Mouse (Mus musculus) hindbrain, embryonic 11.5 days (tissue): Measurements from ENCODE around the gene 2010111I01Rik. TPM values are rescaled to one million over a fixed set of nuclear protein-coding genes. Genes with fewer than 3 reads are reported as not detected.
"Not testable (repeated sequence)": the region's sequence is repeated elsewhere in the genome, so short reads cannot be mapped to it uniquely, and the experiment has no call there.

ENCODE experiments used
- ATAC-seq: fragments of 200-750 bp; cut with Nextera tagmentation; 2 replicates; pipeline ENCODE4 v1.8.0; 2017; ENCODE audit warnings: mild to moderate bottlenecking, moderate TSS enrichment, moderate library complexity; ENCODE audit not compliant: low FRiP score
- DNase-seq: peaks from one replicate; pipeline ENCODE4 v3.0.0-alpha.2; 2015; ENCODE audit warnings: low spot score
- H3K27ac ChIP-seq: fragments of 300-500 bp; sonication (generic); 2 replicates; pipeline ENCODE4 v1.5.1; 2014; ENCODE audit warnings: mild to moderate bottlenecking, low read depth, low read length
- H3K27me3 ChIP-seq: fragments of 300-500 bp; sonication (generic); 2 replicates; pipeline ENCODE4 v1.6.1; 2014; ENCODE audit warnings: mild to moderate bottlenecking, low read length, moderate library complexity, mixed read lengths; ENCODE audit not compliant: control insufficient read depth, insufficient read depth
- H3K36me3 ChIP-seq: fragments of 300-500 bp; sonication (generic); 2 replicates; pipeline ENCODE4 v1.6.1; 2014; ENCODE audit warnings: mild to moderate bottlenecking, low read length, moderate library complexity, mixed read lengths; ENCODE audit not compliant: control insufficient read depth, insufficient read depth
- H3K4me1 ChIP-seq: fragments of 300-500 bp; sonication (generic); replicated peaks from 2 replicates; pipeline ENCODE4 v1.6.1; 2014; ENCODE audit warnings: low read length, mixed read lengths; ENCODE audit not compliant: control insufficient read depth, insufficient read depth
- H3K4me2 ChIP-seq: fragments of 300-500 bp; sonication (generic); replicated peaks from 2 replicates; pipeline ENCODE4 v1.6.1; 2014; ENCODE audit warnings: mild to moderate bottlenecking, low read depth, low read length
- H3K4me3 ChIP-seq: fragments of 300-500 bp; sonication (generic); 2 replicates; pipeline ENCODE4 v1.5.1; 2014; ENCODE audit warnings: low read depth, low read length
- H3K9ac ChIP-seq: fragments of 300-500 bp; sonication (generic); 2 replicates; pipeline ENCODE4 v1.6.1; 2014; ENCODE audit warnings: low read depth, low read length
- H3K9me3 ChIP-seq: fragments of 300-500 bp; sonication (generic); 2 replicates; pipeline ENCODE4 v1.6.1; 2016; ENCODE audit warnings: low read length; ENCODE audit not compliant: control insufficient read depth
- WGBS: fragments of 180-500 bp; shearing (Covaris S2); extraction: QIAGEN DNeasy Blood & Tissue Kit; methylation state at CpG from one replicate; pipeline ENCODE4 v1.1.7; 2014; 5-methylcytosine and 5-hydroxymethylcytosine counted together
- polyA plus RNA-seq: library from polyadenylated mRNA; unstranded; fragments of >200 nt; fragmentation: Nextera tagmentation; extraction: Ambion mirVana; gene quantifications from 2 replicates; pipeline ENCODE4 v1.2.1, GENCODE M21; 2014

Gene 2010111I01Rik
- polyA plus RNA-seq, 1 experiment from 2014 or later: 46.2 TPM

GRCm38 (mm10) chr13:63234520-63234919 lies 269.8 kb downstream of the 2010111I01Rik start:
- not testable (repeated sequence) for H3K9me3 ChIP-seq, H3K4me2 ChIP-seq, DNase-seq, ATAC-seq, H3K4me1 ChIP-seq, H3K27ac ChIP-seq, H3K36me3 ChIP-seq, H3K27me3 ChIP-seq, H3K9ac ChIP-seq, H3K4me3 ChIP-seq

GRCm38 (mm10) chr13:63235551-63235950 lies 270.9 kb downstream of the 2010111I01Rik start:
- Histone ChIP-seq H3K4me1 (no peaks in the 10 kb centered on the region), H3K27ac (no peak overlapping the region), H3K27me3 (0 out of 2 replicates have a peak, but pooled peaks cover under 1% of the 10 kb centered on the region), H3K9me3 (no peaks in the 10 kb centered on the region), H3K9ac (no peak overlapping the region), H3K4me3 (no peak overlapping the region), H3K36me3 (no peaks in the 10 kb centered on the region), H3K4me2 (no peak overlapping the region)
- no peak for ATAC-seq
- no peak for DNase-seq
- WGBS: 76% methylated on average over 3 of the region's 3 CpGs

- ATAC-seq (no peak), DNase-seq (no peak)
- H3K4me1 ChIP-seq: 0 out of 2 replicates have a peak, but pooled peaks cover 2% of the 10 kb centered on the region
- no peaks in the 10 kb centered on the region for H3K36me3 ChIP-seq
- H3K27ac ChIP-seq: no peak overlapping the region
- no peak overlapping the region for H3K9ac ChIP-seq
- H3K4me3 ChIP-seq: no peak overlapping the region
- 66% methylated on average over 5 of the region's 5 CpGs for WGBS
- no peaks in the 10 kb centered on the region for H3K9me3 ChIP-seq
- 0 out of 2 replicates have a peak, but pooled peaks cover 2% of the 10 kb centered on the region for H3K27me3 ChIP-seq
- H3K4me2 ChIP-seq: no peak overlapping the region
These were observed 271.6 kb downstream of the 2010111I01Rik start for GRCm38 (mm10) chr13:63236159-63236893.

- WGBS: 93% methylated on average over 7 of the region's 7 CpGs
- no peak for DNase-seq
- Histone ChIP-seq H3K27me3 (0 out of 2 replicates have a peak, but pooled peaks cover 2% of the 10 kb centered on the region), H3K9ac (no peak overlapping the region), H3K4me2 (no peak overlapping the region), H3K27ac (no peak overlapping the region), H3K9me3 (no peaks in the 10 kb centered on the region), H3K36me3 (no peaks in the 10 kb centered on the region), H3K4me1 (0 out of 2 replicates have a peak, but pooled peaks cover 2% of the 10 kb centered on the region), H3K4me3 (no peak overlapping the region)
- ATAC-seq: no peak
These were observed 273.4 kb downstream of the 2010111I01Rik start for GRCm38 (mm10) chr13:63238045-63238444.

- Histone ChIP-seq H3K4me3 (peak overlapping the region; percentile 69), H3K36me3 (no peaks in the 10 kb centered on the region), H3K4me2 (peak overlapping the region; percentile 96), H3K9me3 (no peaks in the 10 kb centered on the region), H3K9ac (peak overlapping the region; percentile 80), H3K27me3 (0 out of 2 replicates have a peak, but pooled peaks cover 2% of the 10 kb centered on the region), H3K27ac (no peak overlapping the region; the same call in 1 of the 2 replicates), H3K4me1 (peaks cover 3% of the 10 kb centered on the region; the same call in 1 of the 2 replicates)
- peak; percentile 53 for DNase-seq
- 4% methylated on average over 11 of the region's 11 CpGs for WGBS
- peak; percentile 72 for ATAC-seq
These were observed 274.7 kb downstream of the 2010111I01Rik start for GRCm38 (mm10) chr13:63239301-63239804.

- 1% methylated on average over 48 of the region's 51 CpGs for WGBS
- ATAC-seq (peak; percentile 85), DNase-seq (peak; percentile 71)
- Histone ChIP-seq H3K36me3 (no peaks in the 10 kb centered on the region), H3K4me3 (peak overlapping the region; percentile 69), H3K9me3 (no peaks in the 10 kb centered on the region), H3K27me3 (0 out of 2 replicates have a peak, but pooled peaks cover 2% of the 10 kb centered on the region), H3K9ac (peak overlapping the region; percentile 80), H3K4me2 (peak overlapping the region; percentile 96), H3K27ac (peak overlapping the region; percentile 47; the same call in 1 of the 2 replicates), H3K4me1 (peaks cover 4% of the 10 kb centered on the region; the same call in 1 of the 2 replicates)
These were observed 275.4 kb downstream of the 2010111I01Rik start for GRCm38 (mm10) chr13:63239877-63240671.

- H3K4me2 ChIP-seq: peak overlapping the region; percentile 96
- DNase-seq: no peak
- H3K9me3 ChIP-seq: no peaks in the 10 kb centered on the region
- H3K27me3 ChIP-seq: 0 out of 2 replicates have a peak, but pooled peaks cover 2% of the 10 kb centered on the region
- 64% methylated on average over 5 of the region's 5 CpGs for WGBS
- peak overlapping the region; percentile 80; the same call in 1 of the 2 replicates for H3K9ac ChIP-seq
- no peak for ATAC-seq
- H3K27ac ChIP-seq: no peak overlapping the region
- H3K4me1 ChIP-seq: peaks cover 4% of the 10 kb centered on the region; the same call in 1 of the 2 replicates
- peak overlapping the region; percentile 69 for H3K4me3 ChIP-seq
- H3K36me3 ChIP-seq: no peaks in the 10 kb centered on the region
These were observed 276.1 kb downstream of the 2010111I01Rik start for GRCm38 (mm10) chr13:63240835-63241234.

- Histone ChIP-seq H3K4me1 (peaks cover 4% of the 10 kb centered on the region; the same call in 1 of the 2 replicates), H3K4me3 (no peak overlapping the region), H3K9ac (no peak overlapping the region), H3K4me2 (0 out of 2 replicates have a peak overlapping the region, but pooled peaks have one; percentile 6), H3K27ac (no peak overlapping the region), H3K27me3 (0 out of 2 replicates have a peak, but pooled peaks cover 2% of the 10 kb centered on the region), H3K9me3 (no peaks in the 10 kb centered on the region), H3K36me3 (no peaks in the 10 kb centered on the region)
- 94% methylated on average over 3 of the region's 3 CpGs for WGBS
- DNase-seq (no peak), ATAC-seq (no peak)
These were observed 277.0 kb downstream of the 2010111I01Rik start for GRCm38 (mm10) chr13:63241665-63242064.
